Mouse (Mus musculus) myocyte (in vitro differentiated cells): ENCODE data around the gene Rbm44.

Source experiments
- CEBPB ChIP-seq: IDR thresholded peaks from 2 replicates; pipeline ENCODE4 v1.6.1; 2011; ENCODE audit warnings: mild to moderate bottlenecking, moderate library complexity; ENCODE audit not compliant: poor library complexity, insufficient read depth, severe bottlenecking
- REST ChIP-seq: IDR thresholded peaks from one replicate; pipeline ENCODE4 v1.6.1; 2011; ENCODE audit warnings: mild to moderate bottlenecking, control low read depth, moderate library complexity; ENCODE audit not compliant: insufficient read depth, insufficient read length

DNA sequence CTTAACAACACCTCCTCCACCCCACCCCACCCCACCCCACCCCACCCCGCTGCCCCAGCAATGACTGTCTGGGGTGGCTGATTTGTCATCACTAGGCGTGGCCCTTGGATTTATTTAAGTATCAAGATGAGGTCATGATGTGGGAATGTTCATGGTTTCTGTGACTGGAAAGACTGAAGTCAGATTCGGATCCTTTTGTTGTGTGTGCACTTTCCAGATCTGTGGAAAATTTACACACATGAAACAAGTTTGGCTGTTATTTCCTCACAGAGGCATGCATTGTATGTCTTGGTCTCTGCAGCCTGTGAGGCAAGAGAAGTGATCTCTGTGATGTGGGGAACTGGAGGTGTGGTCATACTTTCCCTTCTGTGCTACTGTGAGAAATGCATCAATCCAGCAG is 49.6 kb upstream of the Rbm44 start:
- no peak for TF ChIP-seq REST
- TF ChIP-seq CEBPB, result no peak
